Mouse (Mus musculus): ENCODE measurements around the gene Otub1.

Gene Otub1

DNA sequence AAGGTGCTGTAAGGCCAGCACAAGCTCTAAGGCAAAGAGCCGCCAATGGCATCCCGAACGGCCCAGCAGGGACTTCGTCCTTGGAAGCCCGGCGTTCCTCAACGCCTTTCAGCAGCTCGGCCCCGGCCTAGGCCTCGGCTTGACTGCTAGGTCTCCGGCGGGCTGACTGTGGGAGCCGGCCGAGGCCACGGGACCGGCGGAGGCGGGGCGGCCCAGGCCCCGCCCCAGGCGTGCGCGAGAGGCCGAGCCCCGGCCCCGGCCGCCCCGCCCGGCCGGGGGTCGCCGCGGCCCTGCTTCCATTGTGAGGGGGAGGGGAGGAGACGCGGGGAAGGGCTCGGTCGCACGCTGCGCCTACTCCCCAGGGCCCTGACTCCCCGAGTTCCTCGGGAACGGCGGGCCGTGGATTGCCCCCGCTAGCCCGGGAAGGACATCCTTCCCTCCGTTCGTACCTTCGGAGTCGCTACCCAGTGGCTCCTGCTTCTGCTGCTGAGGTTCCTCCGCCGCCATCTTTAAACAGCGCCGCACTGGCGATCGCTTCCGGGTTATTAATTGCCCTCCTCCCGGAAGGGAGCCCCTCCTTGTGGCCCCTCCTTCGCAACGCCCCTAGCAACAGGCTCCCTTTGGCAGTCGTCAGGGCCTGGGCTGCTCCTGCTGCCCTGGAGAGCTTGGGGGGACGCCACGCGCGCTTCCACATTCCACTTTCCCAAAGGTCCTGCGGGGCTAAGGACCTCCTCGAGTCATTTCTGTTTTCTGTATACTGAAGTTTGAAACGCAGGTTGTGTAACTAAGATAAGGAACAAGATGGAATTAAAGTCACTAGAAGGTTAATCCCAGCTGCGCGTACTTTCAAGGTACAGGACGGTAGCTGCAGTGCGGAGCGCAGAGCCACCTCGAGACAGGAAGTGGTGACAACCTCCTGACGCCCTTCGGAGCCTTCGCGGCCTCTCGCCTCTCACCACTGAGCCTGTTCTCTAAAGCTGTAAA lies at the start of gene Otub1:
TSS of gene Otub1 (minus strand) at position 564 of the 984 bp plus-strand sequence.
- DNase-seq: peak; percentile 97

DNA sequence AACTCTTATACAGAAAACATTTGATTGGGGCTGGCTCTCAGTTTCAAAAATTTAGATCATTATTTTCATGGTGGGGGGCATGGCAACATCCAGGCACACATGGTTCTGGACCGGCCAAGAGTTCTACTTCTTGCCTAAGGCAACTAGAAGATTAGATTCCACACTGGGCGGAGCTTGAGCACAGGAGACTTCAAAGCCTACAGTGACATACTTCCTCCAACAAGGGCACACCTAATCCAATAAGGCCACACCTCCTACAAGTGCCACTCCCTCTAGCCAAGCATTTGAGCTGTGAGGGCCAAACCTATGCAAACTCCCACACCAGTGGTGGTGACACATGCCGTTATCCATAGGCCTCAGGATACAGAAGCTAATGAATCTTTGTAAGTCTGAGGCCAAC lies 39.9 kb upstream of the Otub1 start:
- no peak for DNase-seq

DNA sequence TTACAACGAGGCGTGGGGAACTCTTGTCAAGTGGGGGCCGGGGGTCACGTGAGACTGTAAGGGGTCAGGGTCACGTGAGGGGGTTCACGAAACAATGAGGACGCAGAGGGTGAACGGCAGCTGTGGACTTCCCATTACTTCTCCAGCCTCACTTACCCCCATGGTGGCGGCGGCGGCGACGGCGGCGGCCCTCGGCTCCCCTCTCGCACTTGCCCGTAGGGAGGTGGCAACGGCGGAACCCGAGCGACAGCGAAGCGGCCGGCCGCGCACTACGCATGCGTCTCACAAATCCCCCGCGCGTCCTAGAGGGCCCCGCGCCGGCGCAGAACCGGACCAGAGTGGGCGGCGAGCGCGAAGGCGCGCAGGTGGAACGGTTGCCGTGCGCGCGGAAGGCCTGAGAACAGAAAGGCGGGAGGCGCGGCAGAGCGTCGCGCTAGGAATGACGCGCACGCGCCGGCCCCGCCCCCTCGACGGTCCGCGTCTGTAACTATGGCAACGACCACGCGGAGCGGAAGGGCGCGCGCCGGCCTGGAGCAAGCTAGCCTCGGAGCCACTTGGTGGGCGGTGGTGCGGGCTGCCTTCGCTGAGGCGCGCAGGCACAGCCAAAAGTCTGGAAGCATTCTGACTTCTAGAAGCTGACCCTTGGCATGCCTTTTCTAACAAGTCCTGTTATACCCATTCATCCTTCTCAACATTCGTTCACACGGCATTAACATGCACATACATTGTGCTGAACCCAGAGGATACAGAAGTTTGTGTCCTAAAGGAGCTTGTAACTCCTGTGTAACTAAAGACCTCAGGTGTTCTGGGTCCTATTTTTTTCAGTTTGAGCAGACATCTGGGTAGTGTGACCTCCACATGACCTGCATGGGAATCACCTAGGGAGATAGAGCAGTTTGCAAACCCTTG lies 34.9 kb upstream of the Otub1 start, which contains the start of gene Naa40:
TSS of gene Naa40 (minus strand) at position 402 of the 909 bp plus-strand sequence.
- DNase-seq: peak; percentile 98

DNA sequence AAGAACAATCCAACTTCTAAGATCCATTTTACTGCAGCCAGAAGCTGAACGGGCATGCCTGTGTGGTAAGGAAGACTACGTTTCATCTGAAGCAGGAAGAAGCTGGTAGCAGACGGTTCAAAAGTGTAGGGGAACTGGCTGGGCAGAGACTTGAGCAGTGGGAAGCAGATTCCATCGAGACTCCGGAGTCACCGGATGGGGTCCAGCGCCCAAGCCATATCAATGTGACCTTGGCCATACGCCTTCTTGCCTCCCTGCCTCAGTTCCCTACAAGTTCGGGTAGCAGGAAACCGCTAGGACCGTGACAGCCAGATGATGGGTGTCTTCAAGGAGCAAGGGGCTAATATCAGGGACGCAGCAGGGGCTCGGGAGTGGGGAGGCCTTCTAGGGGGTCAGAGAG lies 34.2 kb upstream of the Otub1 start:
- DNase-seq: peak; percentile 15

DNA sequence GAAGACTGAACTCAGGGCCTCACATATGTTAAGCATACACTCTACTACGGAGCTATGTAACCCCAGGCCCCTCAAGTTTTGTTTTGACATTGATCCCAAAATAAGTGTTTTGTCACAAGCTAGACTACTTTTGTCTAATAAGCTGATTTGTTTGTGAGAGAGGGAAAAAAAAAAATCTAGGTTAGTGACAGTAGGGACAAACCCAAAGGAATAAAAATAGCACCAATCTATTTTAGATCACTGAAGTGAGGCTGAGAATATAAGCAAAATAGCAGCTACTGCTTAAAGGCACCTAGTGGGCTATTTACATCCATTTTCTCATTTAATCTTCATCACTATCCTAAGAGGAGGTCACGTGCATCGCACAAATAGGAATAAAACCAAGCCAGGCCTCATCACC lies 33.5 kb upstream of the Otub1 start:
- DNase-seq: no peak

DNA sequence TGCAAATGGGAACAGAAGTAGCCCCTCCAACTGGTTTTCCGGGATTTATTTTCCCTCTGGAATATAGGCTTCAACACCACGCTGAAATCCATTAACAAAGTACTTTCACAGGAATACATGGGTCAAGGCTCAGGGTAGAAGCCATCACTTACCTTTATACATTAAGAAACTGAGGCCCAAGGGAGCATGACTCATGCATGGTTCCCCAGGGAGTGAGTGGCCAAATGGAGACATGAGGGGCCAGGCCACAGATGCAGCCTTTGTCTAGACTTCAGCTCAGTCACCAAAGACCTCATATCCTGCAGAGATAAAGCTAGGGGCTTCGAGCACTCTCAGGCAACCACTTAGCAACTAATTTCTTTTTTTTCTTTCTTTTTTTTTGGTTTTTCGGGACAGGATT lies 30.6 kb upstream of the Otub1 start:
- no peak for DNase-seq

DNA sequence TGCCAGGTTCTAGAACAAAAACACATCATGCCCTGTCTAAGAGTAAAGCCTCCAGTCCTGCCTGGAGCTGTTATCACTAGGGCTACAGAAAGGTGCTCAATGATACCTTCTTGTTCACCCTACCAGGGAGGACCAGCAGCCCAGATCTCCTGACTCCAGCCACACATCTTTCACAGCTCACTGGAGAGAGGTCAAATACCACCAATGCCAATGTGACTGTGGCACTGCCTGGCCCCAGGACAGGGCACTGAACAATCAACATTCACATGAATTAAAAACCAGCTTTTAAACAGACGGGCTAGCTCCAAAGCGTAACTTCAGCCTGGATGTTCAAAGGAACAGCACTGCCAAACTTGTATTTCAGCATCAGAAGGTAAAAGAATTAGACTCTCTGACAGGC lies 29.9 kb upstream of the Otub1 start:
- DNase-seq: no peak

DNA sequence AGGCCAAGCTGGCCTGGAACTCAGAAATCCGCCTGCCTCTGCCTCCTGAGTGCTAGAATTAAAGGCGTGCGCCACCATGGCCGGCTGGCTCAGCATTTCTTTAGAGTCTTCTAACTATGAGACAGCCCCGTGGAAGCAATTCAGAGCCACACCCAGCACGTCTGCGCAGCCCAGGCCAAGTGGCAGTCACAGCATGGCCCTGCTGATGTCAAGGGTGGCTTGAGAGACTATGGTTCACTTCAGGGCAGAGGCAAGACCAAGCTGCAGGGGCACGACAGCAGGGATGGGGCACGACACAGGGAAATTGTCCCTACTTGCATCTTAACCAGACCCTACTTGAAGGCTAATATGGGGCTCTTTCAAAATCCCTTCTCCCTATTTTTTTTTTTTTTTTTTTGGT lies 29.3 kb upstream of the Otub1 start:
- no peak for DNase-seq

DNA sequence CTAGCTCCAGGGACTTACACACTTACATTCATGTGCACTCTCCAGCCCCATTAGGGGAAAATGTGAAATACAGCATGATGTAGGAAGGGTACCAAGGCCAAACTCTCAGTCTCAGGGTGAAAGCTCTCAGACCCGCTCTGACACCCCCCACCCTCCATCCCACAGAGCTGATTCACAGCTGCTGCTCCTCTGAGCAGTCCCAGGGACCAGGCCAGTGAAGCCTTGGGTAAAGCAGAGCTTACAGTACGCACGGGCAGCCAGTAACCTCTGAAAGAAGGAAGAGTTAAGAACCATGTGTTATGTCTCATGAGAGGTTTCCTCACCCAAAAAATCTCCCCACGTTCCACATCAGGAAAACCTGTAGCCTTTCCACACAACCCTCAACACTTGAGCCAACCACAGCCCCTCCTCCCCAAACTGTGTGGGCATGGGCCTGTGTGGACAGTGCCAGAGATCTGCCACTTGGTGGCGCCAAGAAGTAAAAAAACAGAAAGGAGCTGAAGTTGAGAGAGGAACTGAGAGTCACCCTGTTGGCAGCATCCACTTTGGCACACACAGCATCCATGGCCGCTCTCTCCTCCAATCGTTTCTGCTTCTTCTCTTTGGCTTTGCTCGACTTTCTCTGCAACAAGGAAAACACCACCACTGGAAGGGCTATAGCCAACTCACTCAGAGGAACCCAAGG lies 28.6 kb upstream of the Otub1 start:
- peak; percentile 75 for DNase-seq

DNA sequence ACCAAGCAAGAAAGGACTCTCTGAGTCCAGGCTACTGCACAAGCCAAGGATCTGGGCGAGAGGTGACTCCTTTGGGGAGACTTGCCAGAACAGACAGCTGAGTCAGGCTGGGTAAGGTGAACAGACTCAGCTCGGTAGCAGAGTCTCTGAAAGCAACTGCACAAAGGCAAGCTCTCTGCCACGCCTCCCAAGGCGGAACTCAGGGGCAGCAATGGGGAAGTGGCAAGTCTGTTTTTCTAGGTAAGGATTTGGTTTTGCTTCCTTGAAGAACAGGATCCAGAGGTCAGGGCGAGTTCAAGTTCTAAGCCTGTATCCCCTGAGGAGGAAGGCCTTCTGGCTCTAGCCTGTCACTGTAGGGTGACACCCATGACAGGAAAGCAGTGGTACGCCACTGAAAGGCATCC lies 20.4 kb upstream of the Otub1 start:
- DNase-seq: no peak

DNA sequence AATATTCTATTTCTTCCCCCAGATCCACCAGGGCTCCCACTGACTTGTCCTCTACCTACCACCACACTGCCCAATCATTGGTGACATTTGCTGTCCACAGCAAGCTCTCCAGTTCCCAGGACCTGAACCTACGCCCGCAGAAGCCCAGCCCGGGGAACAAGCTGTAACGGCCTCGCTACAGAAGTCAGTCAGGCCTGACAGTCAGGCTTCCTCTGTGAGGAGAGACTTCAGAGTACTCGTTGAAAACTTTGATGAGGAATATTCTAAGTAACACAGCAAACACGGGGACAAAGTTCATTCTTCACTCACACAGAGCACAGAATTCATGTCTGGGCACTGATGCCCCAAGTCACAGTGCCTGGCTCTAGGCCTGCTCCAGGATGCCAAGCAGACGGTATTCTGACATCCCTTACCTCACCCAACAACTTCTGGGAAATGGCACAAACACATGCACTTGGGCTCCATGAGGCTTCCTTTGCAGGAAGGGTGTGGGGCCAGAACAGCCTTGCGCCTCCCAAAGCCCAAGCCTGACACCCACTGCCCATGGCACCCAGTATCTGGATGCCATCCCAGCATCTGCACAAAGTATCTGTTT lies 19.1 kb upstream of the Otub1 start:
- no peak for DNase-seq

DNA sequence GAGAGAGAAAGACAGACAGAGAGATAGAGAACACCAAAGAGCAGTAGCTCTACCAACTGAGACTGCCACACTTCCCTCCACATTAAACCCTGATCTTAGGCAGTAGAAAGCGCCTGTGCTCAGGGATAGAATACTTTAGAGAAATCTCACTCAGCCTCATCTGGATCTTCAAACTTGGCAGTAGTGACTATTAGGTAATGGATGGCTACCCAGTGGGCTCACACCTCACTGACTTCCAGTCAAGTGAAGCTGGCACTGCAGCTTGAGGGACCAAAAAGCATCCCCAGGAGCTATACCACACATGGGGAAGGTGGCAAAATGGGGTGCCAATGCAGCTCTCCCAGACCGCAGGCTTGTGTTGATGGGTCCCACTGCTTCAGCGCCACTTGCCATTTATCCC lies 18.1 kb upstream of the Otub1 start:
- DNase-seq: no peak

DNA sequence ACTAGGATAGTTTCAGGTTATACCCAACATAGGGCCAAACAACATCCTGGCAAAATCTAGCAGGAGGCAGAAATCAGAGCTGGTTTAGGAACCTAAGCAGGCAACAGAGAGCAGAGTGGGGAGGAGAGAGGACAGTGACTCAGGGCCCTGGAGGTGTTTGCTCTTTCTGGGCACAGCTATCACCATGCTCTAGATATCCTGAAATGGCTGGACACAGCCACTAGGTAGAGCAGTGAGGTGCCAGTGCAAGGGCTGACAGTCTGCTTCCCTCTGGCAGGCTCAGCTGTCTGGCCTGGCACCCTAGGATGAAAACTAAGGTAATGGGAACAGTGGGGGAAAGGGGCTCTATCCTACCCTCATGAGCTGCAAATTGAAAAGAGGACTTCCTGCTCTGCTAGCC lies 17.4 kb upstream of the Otub1 start:
- no peak for DNase-seq

DNA sequence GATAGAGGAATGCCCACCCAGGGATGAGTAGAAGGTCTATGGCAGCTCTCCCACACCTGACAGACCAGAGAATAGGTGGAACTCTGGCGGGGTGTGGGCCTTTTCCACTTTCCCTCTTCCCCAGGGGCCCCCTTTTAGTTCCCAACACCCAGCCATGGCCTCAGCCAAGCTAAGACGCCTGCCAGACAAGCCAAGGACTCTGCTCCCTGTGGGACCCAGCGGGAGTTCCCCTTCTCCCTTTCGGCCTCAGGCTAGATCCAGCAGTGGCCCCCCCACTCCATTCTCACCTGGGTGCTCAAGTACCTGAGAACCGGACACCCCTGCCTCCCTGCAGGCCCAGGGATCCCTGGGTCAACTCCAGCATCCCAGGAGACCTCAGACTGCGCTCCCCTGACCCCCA lies 16.1 kb upstream of the Otub1 start:
- DNase-seq: no peak

DNA sequence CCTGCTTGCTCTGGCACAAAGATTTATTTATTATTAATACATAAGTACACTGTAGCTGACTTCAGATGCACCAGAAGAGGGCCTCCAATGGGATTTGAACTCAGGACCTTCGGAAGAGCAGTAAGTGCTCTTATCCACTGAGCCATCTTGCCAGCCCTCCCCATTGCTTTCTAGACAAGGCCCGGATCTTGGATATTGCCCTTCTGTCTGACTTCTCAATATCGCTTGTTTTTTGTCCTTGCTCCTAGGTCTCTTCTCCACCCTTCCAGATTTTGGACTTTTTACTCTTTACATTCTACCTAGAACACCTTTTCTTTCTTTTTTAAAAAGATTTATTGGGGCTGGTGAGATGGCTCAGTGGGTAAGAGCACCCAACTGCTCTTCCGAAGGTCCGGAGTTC lies 12.6 kb upstream of the Otub1 start:
- DNase-seq: no peak

DNA sequence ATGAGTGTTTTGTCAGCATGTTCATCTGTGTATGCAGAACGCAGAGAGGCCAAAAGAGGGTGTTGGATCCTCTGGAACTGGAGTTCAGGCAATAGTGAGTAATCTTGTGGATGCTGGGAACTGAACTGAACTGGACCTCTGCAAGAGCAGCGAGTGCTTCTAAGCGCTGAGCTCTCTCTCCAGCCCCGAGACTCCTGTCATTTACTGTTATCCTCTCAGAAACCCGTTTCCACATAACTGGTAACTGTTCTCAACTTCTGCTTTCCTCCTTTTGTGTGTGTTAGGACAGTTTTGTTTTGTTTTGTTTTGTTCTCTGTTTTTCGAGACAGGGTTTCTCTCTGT lies 11.8 kb upstream of the Otub1 start:
- no peak for DNase-seq

DNA sequence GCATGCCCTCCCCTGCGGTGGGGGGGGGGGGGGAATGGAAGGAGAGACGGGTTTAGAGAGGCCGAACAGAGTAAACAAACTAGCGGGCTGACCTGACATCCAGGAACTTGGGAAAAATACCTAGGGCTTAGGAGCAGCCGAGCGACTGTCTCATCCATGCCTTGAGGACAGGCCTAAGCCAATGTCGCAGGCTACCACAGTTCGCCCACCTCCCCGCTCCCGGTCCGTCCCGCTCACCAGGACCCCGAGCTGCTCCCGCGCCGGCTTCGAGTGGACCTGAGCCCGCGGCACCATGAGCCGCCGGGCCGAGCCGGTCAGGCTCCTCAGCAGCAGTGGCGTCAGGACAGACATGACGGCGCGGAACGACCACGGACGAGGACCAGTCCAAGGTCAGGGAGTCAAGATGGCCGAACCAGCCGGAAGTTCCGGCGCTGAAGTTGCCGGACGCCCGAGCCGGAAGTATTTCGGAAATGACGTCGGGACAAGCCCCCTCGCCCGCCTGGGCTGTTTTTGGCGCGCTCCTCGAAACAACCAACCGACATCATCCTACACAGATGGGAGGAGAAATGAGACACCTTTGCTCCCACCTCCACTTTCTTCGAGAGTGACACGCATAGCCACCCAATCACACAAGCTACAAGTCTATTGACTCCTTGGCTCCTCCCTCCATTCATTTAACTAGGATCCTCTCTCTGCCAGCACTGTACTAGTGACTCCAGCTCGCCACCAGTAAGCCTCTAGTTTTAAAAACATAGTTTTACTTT lies 11.2 kb upstream of the Otub1 start, which contains the start of gene Cox8a:
TSS of gene Cox8a (minus strand) at position 455 of the 764 bp plus-strand sequence.
- peak; percentile 99 for DNase-seq

DNA sequence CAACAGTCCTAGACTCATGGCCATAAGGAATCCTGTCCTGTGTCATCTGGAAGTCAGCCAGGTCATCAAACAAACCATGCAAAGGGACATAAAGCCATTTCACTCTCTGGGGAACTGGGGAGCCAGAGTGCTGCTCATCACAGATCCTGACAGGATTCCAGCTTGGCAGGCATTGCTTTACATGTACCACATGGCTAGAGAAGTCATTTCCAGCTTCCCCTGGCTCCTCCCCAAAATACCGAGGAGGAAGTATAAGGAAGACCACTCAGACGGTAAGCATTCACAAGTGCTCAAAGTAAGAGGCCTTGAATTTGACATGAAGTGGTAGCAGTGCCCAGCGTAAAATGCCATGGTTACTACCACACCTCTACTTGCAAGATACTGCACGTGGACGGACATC lies 8.4 kb upstream of the Otub1 start:
- DNase-seq: no peak

DNA sequence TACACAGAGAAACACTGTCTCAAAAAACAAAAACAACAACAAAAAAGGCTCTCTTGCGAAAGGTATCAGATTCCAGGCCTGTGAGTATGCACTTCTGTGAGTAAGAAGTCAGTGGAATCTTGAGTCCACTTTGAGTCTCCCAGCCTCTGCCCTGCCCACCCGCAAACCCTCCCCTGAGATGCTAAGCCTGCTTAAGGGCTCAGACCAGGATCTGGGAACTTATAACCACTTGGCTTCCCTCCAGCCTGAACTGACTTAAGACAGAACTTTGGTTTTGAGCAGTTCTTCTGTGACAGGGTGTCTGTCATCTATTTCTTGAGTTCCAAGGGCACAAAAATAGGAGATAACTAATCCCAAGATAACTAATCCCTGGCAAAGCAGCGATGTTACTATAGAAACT lies 6.9 kb upstream of the Otub1 start:
- no peak for DNase-seq

DNA sequence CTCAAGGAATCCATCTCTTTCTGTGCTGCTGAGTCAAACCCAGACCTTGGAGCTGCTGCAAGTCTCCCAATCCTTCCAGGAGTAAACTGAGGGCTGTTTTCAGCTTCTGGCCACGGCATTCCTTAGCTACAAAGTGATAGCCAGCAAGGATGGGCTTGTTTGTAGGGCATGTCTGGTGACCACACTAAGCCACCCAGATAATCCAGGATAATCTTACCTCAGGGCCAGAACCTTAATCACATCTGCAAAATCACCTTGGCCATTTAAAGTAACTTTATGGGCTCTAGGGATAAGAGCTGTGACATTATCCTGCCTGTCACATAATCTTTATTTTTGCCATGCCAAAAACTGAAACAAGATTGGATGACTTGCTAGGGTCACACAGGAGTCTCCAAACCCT lies 6.1 kb upstream of the Otub1 start:
- DNase-seq: no peak

DNA sequence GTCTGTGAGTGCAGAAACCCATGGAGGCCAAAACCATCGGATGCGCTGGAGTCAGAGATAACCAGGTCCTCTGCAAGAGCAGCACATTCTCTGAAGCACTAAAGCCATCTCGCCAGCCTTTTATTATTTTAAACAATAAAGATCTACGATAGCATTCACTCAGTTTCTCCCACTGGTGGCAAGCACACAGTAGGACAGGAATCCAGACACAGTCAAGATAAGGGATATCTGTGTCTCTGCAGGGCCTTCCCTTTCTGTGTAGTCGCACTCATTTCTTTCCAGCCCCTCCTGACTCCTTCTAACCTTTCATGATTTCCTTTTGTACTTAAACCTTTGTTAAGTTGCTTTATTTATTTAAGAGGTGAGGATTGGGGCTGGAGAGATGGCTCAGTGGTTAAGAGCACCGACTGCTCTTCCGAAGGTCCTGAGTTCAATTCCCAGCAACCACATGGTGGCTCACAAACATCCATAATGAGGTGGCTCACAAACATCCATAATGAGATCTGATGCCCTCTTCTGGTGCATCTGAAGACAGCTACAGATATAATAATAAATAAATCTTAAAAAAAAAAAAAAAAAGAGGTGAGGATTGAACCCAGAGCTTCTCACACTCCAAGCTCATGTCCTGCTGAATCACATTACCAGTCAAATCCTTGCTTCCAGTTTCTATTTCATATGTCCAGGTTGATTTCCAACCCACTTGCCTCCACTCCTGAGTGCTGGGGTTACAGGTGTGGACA lies 4.0 kb upstream of the Otub1 start:
- DNase-seq: no peak
